Mouse (Mus musculus) limb, embryonic 12.5 days (tissue): ENCODE results near the gene Bsg. TPM values are rescaled to one million over a fixed set of nuclear protein-coding genes. Genes with fewer than 3 reads are reported as not detected.

Experiments used
- ATAC-seq: fragments of 200-750 bp; cut with Nextera tagmentation; 2 replicates; pipeline ENCODE4 v1.8.0; 2017; ENCODE audit warnings: low read depth, moderate TSS enrichment; ENCODE audit not compliant: insufficient number of reproducible peaks, insufficient read depth, low FRiP score, low TSS enrichment
- H3K27ac ChIP-seq: fragments of 300-500 bp; sonication (generic); 2 replicates; pipeline ENCODE4 v1.5.1; 2016; ENCODE audit warnings: mild to moderate bottlenecking, moderate library complexity
- H3K27me3 ChIP-seq: fragments of 300-500 bp; sonication (generic); 2 replicates; pipeline ENCODE4 v1.6.1; 2016; ENCODE audit warnings: mild to moderate bottlenecking, moderate library complexity
- H3K36me3 ChIP-seq: fragments of 300-500 bp; sonication (generic); 2 replicates; pipeline ENCODE4 v1.6.1; 2016; ENCODE audit warnings: mild to moderate bottlenecking, moderate library complexity
- H3K4me1 ChIP-seq: fragments of 300-500 bp; sonication (generic); replicated peaks from 2 replicates; pipeline ENCODE4 v1.6.1; 2016
- H3K4me2 ChIP-seq: fragments of 300-500 bp; sonication (generic); 2 replicates; pipeline ENCODE4 v1.6.1; 2016; ENCODE audit warnings: mild to moderate bottlenecking, moderate library complexity
- H3K4me3 ChIP-seq: fragments of 300-500 bp; sonication (generic); replicated peaks from 2 replicates; pipeline ENCODE4 v1.5.1; 2016; ENCODE audit warnings: mild to moderate bottlenecking
- H3K9ac ChIP-seq: fragments of 300-500 bp; sonication (generic); replicated peaks from 2 replicates; pipeline ENCODE4 v1.6.1; 2016; ENCODE audit warnings: mild to moderate bottlenecking, moderate library complexity
- H3K9me3 ChIP-seq: fragments of 300-500 bp; sonication (generic); 2 replicates; pipeline ENCODE4 v1.6.1; 2016; ENCODE audit warnings: mild to moderate bottlenecking, moderate library complexity
- WGBS: fragments of 180-500 bp; shearing (Covaris S2); methylation state at CpG from one replicate; pipeline ENCODE4 v1.1.7; 2016; 5-methylcytosine and 5-hydroxymethylcytosine counted together
- polyA plus RNA-seq: library from polyadenylated mRNA; unstranded; fragments of >200 nt; fragmentation: Nextera tagmentation; extraction: Ambion mirVana; gene quantifications from 2 replicates; pipeline ENCODE4 v1.2.1, GENCODE M21; 2016

Bsg gene
- polyA plus RNA-seq, 1 experiment from 2014 or later, result 680 TPM

- Histone ChIP-seq H3K4me2 (peak overlapping the region; percentile 98), H3K9ac (peak overlapping the region; percentile 83), H3K9me3 (no peaks in the 10 kb centered on the region), H3K4me1 (peaks cover 33% of the 10 kb centered on the region), H3K27me3 (no peaks in the 10 kb centered on the region), H3K27ac (no peak overlapping the region), H3K4me3 (peak overlapping the region; percentile 73; the same call in 1 of the 2 replicates), H3K36me3 (peaks cover 55% of the 10 kb centered on the region)
- ATAC-seq, result no peak
- WGBS, result 82% methylated on average over 5 of the region's 5 CpGs
Measured at GRCm38 (mm10) chr10:79706406-79707094, 2.3 kb downstream of the Bsg start.

- Histone ChIP-seq H3K27ac (no peak overlapping the region), H3K9me3 (no peaks in the 10 kb centered on the region), H3K27me3 (no peaks in the 10 kb centered on the region), H3K4me3 (no peak overlapping the region), H3K4me2 (peak overlapping the region; percentile 98; the same call in 1 of the 2 replicates), H3K36me3 (peaks cover 61% of the 10 kb centered on the region), H3K4me1 (peaks cover 33% of the 10 kb centered on the region), H3K9ac (no peak overlapping the region)
- WGBS, result 86% methylated on average over 1 of the region's 1 CpGs
- no peak for ATAC-seq
Measured at GRCm38 (mm10) chr10:79707162-79707561, 2.9 kb downstream of the Bsg start.

- no peak overlapping the region for H3K9ac ChIP-seq
- 0 out of 2 replicates have a peak, but pooled peaks cover 3% of the 10 kb centered on the region for H3K27me3 ChIP-seq
- H3K4me2 ChIP-seq, result peak overlapping the region; percentile 20
- ATAC-seq, result no peak
- peaks cover 33% of the 10 kb centered on the region for H3K4me1 ChIP-seq
- H3K27ac ChIP-seq, result no peak overlapping the region
- 70% methylated on average over 4 of the region's 4 CpGs for WGBS
- peaks cover 66% of the 10 kb centered on the region for H3K36me3 ChIP-seq
- no peaks in the 10 kb centered on the region for H3K9me3 ChIP-seq
- H3K4me3 ChIP-seq, result no peak overlapping the region
Measured at GRCm38 (mm10) chr10:79707759-79708158, 3.5 kb downstream of the Bsg start.

GRCm38 (mm10) chr10:79708668-79709067 lies 4.4 kb downstream of the Bsg start:
- no peak overlapping the region for H3K9ac ChIP-seq
- H3K36me3 ChIP-seq, result peaks cover 66% of the 10 kb centered on the region
- no peak for ATAC-seq
- no peak overlapping the region for H3K4me3 ChIP-seq
- H3K4me1 ChIP-seq, result peaks cover 33% of the 10 kb centered on the region
- no peak overlapping the region for H3K4me2 ChIP-seq
- H3K27ac ChIP-seq, result no peak overlapping the region
- WGBS, result 91% methylated on average over 21 of the region's 21 CpGs
- H3K9me3 ChIP-seq, result no peaks in the 10 kb centered on the region
- H3K27me3 ChIP-seq, result peaks cover 10% of the 10 kb centered on the region; the same call in 1 of the 2 replicates

GRCm38 (mm10) chr10:79709307-79709706 lies 5.0 kb downstream of the Bsg start:
- Histone ChIP-seq H3K27ac (no peak overlapping the region), H3K4me2 (no peak overlapping the region), H3K36me3 (peaks cover 66% of the 10 kb centered on the region), H3K4me3 (no peak overlapping the region), H3K27me3 (peaks cover 16% of the 10 kb centered on the region), H3K4me1 (peaks cover 33% of the 10 kb centered on the region), H3K9ac (no peak overlapping the region), H3K9me3 (no peaks in the 10 kb centered on the region)
- 86% methylated on average over 7 of the region's 7 CpGs for WGBS
- ATAC-seq, result no peak

- peaks cover 43% of the 10 kb centered on the region for H3K27me3 ChIP-seq
- H3K4me3 ChIP-seq, result no peak overlapping the region
- no peak overlapping the region for H3K9ac ChIP-seq
- no peak overlapping the region for H3K27ac ChIP-seq
- H3K4me1 ChIP-seq, result peaks cover 20% of the 10 kb centered on the region
- peak; percentile 27; the same call in 1 of the 2 replicates for ATAC-seq
- 81% methylated on average over 1 of the region's 1 CpGs for WGBS
- no peak overlapping the region for H3K4me2 ChIP-seq
- H3K9me3 ChIP-seq, result no peaks in the 10 kb centered on the region
- peaks cover 56% of the 10 kb centered on the region for H3K36me3 ChIP-seq
Measured at GRCm38 (mm10) chr10:79712029-79712428, 7.7 kb downstream of the Bsg start.

GRCm38 (mm10) chr10:79712499-79713126 lies 8.3 kb downstream of the Bsg start:
- Histone ChIP-seq H3K36me3 (peaks cover 50% of the 10 kb centered on the region), H3K27ac (no peak overlapping the region), H3K27me3 (peaks cover 49% of the 10 kb centered on the region), H3K4me2 (no peak overlapping the region), H3K9me3 (no peaks in the 10 kb centered on the region), H3K4me3 (no peak overlapping the region), H3K4me1 (peaks cover 20% of the 10 kb centered on the region), H3K9ac (no peak overlapping the region)
- no peak for ATAC-seq
- WGBS, result 9% methylated on average over 6 of the region's 6 CpGs

GRCm38 (mm10) chr10:79713163-79713562 lies 8.9 kb downstream of the Bsg start:
- H3K4me2 ChIP-seq, result no peak overlapping the region
- no peak overlapping the region for H3K4me3 ChIP-seq
- H3K27ac ChIP-seq, result no peak overlapping the region
- 38% methylated on average over 1 of the region's 1 CpGs for WGBS
- peaks cover 18% of the 10 kb centered on the region for H3K4me1 ChIP-seq
- H3K9ac ChIP-seq, result no peak overlapping the region
- no peaks in the 10 kb centered on the region for H3K9me3 ChIP-seq
- no peak for ATAC-seq
- H3K36me3 ChIP-seq, result peaks cover 45% of the 10 kb centered on the region
- H3K27me3 ChIP-seq, result peaks cover 54% of the 10 kb centered on the region

- WGBS, result 60% methylated on average over 4 of the region's 4 CpGs
Measured at GRCm38 (mm10) chr10:79714996-79715395, 10.7 kb downstream of the Bsg start.

GRCm38 (mm10) chr10:79716254-79716987 lies 12.1 kb downstream of the Bsg start, which contains the start of gene Hcn2:
TSS of gene Hcn2 (plus strand) at chr10:79716634.
- peak within 1 kb of the TSS; percentile 50 for H3K9ac ChIP-seq

More at GRCm38 (mm10) chr10:79714996-79715395, 10.7 kb downstream of the Bsg start:
- Histone ChIP-seq H3K36me3 (peaks cover 27% of the 10 kb centered on the region), H3K27ac (no peak overlapping the region), H3K4me1 (peaks cover 18% of the 10 kb centered on the region), H3K9ac (no peak overlapping the region), H3K9me3 (no peaks in the 10 kb centered on the region), H3K27me3 (peaks cover 73% of the 10 kb centered on the region), H3K4me2 (no peak overlapping the region), H3K4me3 (no peak overlapping the region)
- no peak for ATAC-seq

GRCm38 (mm10) chr10:79716988-79717355 lies 12.7 kb downstream of the Bsg start:
- Histone ChIP-seq H3K9me3 (no peaks in the 10 kb centered on the region), H3K27ac (no peak overlapping the region), H3K27me3 (peaks cover 86% of the 10 kb centered on the region), H3K4me3 (peak overlapping the region; percentile 60), H3K4me2 (peak overlapping the region; percentile 96), H3K36me3 (peaks cover 7% of the 10 kb centered on the region), H3K9ac (peak overlapping the region; percentile 50), H3K4me1 (peaks cover 18% of the 10 kb centered on the region)
- no peak for ATAC-seq
- WGBS, result under 1% methylated on average over 44 of the region's 44 CpGs

More at GRCm38 (mm10) chr10:79716254-79716987, 12.1 kb downstream of the Bsg start, which contains the start of gene Hcn2:
- Histone ChIP-seq H3K27ac (no peak within 1 kb of the TSS), H3K4me2 (peak within 1 kb of the TSS; percentile 96), H3K4me1 (peaks cover 18% of the 10 kb centered on the region), H3K27me3 (peaks cover 86% of the 10 kb centered on the region), H3K9me3 (no peaks in the 10 kb centered on the region), H3K36me3 (peaks cover 13% of the 10 kb centered on the region), H3K4me3 (peak within 1 kb of the TSS; percentile 60)
- WGBS, result 3% methylated on average over 59 of the region's 91 CpGs
- ATAC-seq, result no peak
